Mouse (Mus musculus) midbrain, embryonic 16.5 days (tissue): ENCODE data around the gene Tnnc2. TPM values are rescaled to one million over a fixed set of nuclear protein-coding genes. Genes with fewer than 3 reads are reported as not detected.

Experiments
- ATAC-seq: fragments of 200-750 bp; cut with Nextera tagmentation; 2 replicates; pipeline ENCODE4 v1.8.0; 2017; ENCODE audit warnings: moderate TSS enrichment
- H3K27ac ChIP-seq: fragments of 300-500 bp; sonication (generic); 2 replicates; pipeline ENCODE4 v1.5.1; 2014; ENCODE audit warnings: mild to moderate bottlenecking, low read length, mixed read lengths
- H3K27me3 ChIP-seq: fragments of 300-500 bp; sonication (generic); 2 replicates; pipeline ENCODE4 v1.6.1; 2014; ENCODE audit warnings: low read depth, low read length, mixed read lengths; ENCODE audit not compliant: control insufficient read depth, insufficient read depth
- H3K36me3 ChIP-seq: fragments of 300-500 bp; sonication (generic); 2 replicates; pipeline ENCODE4 v1.6.1; 2014; ENCODE audit warnings: mild to moderate bottlenecking, low read length, moderate library complexity, mixed read lengths; ENCODE audit not compliant: control insufficient read depth, insufficient read depth
- H3K4me1 ChIP-seq: fragments of 300-500 bp; sonication (generic); 2 replicates; pipeline ENCODE4 v1.6.1; 2014; ENCODE audit warnings: mild to moderate bottlenecking, low read length, mixed read lengths; ENCODE audit not compliant: control insufficient read depth, insufficient read depth
- H3K4me2 ChIP-seq: fragments of 300-500 bp; sonication (generic); 2 replicates; pipeline ENCODE4 v1.6.1; 2014; ENCODE audit warnings: mild to moderate bottlenecking, low read length, mixed read lengths
- H3K4me3 ChIP-seq: fragments of 300-500 bp; sonication (generic); 2 replicates; pipeline ENCODE4 v1.5.1; 2014; ENCODE audit warnings: low read depth, mild to moderate bottlenecking, low read length, moderate library complexity, mixed read lengths
- H3K9ac ChIP-seq: fragments of 300-500 bp; sonication (generic); 2 replicates; pipeline ENCODE4 v1.6.1; 2014; ENCODE audit warnings: low read depth, low read length, mixed read lengths
- H3K9me3 ChIP-seq: fragments of 300-500 bp; sonication (generic); replicated peaks from 2 replicates; pipeline ENCODE4 v1.6.1; 2014; ENCODE audit warnings: mild to moderate bottlenecking, low read length, mixed read lengths; ENCODE audit not compliant: control insufficient read depth, poor library complexity, severe bottlenecking
- WGBS: fragments of 180-500 bp; shearing (Covaris S2); extraction: QIAGEN DNeasy Blood & Tissue Kit; methylation state at CpG from one replicate; pipeline ENCODE4 v1.1.7; 2014; 5-methylcytosine and 5-hydroxymethylcytosine counted together
- polyA plus RNA-seq: library from polyadenylated mRNA; unstranded; fragments of >200 nt; fragmentation: Nextera tagmentation; extraction: Ambion mirVana; gene quantifications from 2 replicates; pipeline ENCODE4 v1.2.1, GENCODE M21; 2015

The Tnnc2 gene
- polyA plus RNA-seq, 1 experiment from 2014 or later = 0.43 TPM

DNA sequence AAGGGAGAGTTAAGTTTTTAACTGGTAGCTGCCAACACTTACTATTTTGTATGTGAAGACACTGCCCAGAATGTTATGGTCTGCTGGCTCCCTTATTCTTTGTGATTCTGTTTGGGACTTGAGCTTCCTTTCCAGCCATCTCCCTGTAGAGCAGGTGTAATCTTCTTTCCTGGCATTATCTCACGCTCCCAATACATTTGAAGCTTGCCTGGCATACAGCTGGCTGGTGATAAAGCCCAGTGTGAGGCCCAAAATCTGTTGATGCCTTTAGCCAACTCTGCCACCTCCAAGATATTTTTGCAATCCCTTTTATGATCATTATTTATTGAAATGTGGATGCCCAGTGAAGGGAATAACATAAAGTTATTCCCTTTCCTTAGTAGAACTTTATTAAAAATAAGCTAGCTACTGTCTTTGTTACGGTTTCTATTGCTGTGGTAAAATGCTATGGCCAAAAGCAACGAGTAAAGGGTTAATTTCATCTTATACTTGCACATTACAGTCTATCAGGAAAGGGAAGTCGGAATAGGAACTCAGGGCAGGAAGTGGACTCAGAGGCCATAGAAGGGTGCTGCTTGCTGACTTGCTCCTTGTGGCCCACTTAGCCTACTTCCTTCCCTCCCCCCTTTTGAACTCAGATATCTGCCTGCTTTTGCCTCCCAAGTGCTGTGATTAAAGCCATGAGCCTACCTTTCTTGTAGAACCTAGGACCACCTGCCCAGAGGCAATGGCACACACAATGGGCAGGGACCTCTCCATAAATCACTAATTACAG, 19.5 kb downstream of the Tnnc2 start:
- Histone ChIP-seq H3K36me3 (peaks cover 42% of the 10 kb centered on the region), H3K9me3 (no peaks in the 10 kb centered on the region), H3K4me3 (no peak overlapping the region), H3K4me1 (no peaks in the 10 kb centered on the region), H3K27me3 (no peaks in the 10 kb centered on the region), H3K9ac (no peak overlapping the region), H3K27ac (no peak overlapping the region), H3K4me2 (no peak overlapping the region)
- no peak for ATAC-seq
- 82% methylated on average over 4 of the region's 4 CpGs for WGBS

DNA sequence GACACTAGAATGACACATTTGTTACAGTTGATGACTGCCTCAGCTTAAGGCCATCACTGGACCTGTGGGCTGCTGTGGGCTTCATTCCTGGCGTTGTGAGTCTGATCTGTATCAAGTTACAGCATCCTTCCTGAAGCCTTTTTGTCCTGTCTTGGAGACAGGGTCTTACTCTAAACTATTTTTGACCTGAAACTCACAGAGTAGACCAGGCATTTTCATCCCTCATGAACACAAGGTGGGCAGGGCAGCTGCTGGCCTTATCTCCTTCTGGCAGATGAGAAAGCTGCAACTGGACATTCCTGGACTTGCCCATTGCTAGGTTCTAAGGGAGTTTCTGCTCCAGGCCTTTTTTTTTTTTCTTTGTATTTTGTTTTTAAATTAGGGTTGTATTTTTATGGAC, 21.1 kb downstream of the Tnnc2 start:
- Histone ChIP-seq H3K36me3 (peaks cover 43% of the 10 kb centered on the region), H3K4me1 (no peaks in the 10 kb centered on the region), H3K4me2 (no peak overlapping the region), H3K4me3 (no peak overlapping the region), H3K27ac (no peak overlapping the region), H3K9ac (no peak overlapping the region), H3K9me3 (no peaks in the 10 kb centered on the region), H3K27me3 (no peaks in the 10 kb centered on the region)
- ATAC-seq = no peak
- WGBS = 89% methylated on average over 1 of the region's 1 CpGs

DNA sequence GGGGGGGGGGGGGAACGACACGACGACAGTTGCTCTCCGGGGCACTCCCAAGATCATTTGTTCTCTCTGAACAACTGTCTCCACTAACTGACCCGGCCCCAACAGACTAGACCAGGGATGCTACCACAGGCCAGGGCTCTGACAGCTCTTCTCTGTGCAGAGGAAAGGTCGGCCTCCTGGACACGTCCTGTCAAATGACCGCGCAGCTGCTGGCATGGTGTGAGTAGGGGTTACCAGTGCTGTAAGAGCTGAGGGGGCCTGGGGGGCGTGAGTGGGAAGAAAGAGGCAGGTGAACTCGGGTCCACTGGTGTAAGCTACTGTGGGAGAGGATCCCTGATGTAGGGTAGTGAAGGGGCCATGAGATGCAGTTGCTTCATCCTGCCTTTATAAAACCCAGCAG, 21.9 kb downstream of the Tnnc2 start:
- Histone ChIP-seq H3K36me3 (peaks cover 43% of the 10 kb centered on the region), H3K27ac (no peak overlapping the region), H3K4me1 (no peaks in the 10 kb centered on the region), H3K4me3 (no peak overlapping the region), H3K9ac (no peak overlapping the region), H3K27me3 (no peaks in the 10 kb centered on the region), H3K9me3 (no peaks in the 10 kb centered on the region), H3K4me2 (no peak overlapping the region)
- no peak for ATAC-seq
- WGBS = 93% methylated on average over 11 of the region's 11 CpGs

DNA sequence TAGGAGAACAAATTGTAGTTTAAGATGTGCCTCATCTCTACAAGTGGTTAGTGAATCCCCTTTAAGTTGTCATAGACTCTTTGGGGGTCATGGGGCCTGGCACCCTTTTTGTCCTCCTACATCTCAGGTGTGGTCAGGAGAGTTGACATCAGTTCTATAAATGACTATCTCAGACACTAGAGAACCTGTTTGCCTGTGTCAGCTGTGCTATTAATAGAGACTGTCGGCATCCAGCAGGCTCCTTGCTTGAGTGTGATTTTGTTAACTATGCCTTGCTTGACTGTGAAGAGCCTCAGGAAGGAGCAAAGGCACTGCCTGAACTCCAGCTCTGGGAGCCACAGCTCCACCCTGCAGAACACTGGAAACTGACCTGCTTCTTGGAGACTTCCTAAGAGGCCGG, 25.0 kb downstream of the Tnnc2 start:
- Histone ChIP-seq H3K4me3 (no peak overlapping the region), H3K9me3 (no peaks in the 10 kb centered on the region), H3K9ac (no peak overlapping the region), H3K27ac (no peak overlapping the region), H3K4me2 (no peak overlapping the region), H3K4me1 (no peaks in the 10 kb centered on the region), H3K36me3 (peaks cover 36% of the 10 kb centered on the region), H3K27me3 (no peaks in the 10 kb centered on the region)
- ATAC-seq = no peak
- 92% methylated on average over 2 of the region's 2 CpGs for WGBS

DNA sequence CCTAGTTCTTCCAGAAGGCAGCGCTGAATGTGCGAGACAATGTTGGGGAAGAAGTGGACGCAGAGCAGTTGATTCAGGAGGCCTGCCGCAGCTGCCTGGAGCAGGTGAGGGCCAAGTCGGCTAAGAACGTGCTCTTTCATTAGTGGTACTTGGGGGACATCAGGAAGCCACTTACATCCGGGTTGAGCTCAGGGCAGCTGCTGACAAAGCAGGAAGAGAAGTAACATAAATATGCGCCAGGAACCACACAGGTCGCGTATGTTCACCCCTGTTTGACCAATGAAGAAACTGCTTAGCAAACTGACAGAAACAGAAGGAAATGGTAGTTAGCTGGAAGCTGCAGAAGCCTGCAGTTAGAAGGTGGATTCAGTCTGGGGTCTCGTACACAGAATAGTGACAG, 25.7 kb downstream of the Tnnc2 start:
- ATAC-seq = no peak
- Histone ChIP-seq H3K27me3 (no peaks in the 10 kb centered on the region), H3K36me3 (peaks cover 34% of the 10 kb centered on the region), H3K4me1 (no peaks in the 10 kb centered on the region), H3K9me3 (no peaks in the 10 kb centered on the region), H3K27ac (no peak overlapping the region), H3K9ac (no peak overlapping the region), H3K4me2 (no peak overlapping the region), H3K4me3 (no peak overlapping the region)
- WGBS = 91% methylated on average over 11 of the region's 11 CpGs

DNA sequence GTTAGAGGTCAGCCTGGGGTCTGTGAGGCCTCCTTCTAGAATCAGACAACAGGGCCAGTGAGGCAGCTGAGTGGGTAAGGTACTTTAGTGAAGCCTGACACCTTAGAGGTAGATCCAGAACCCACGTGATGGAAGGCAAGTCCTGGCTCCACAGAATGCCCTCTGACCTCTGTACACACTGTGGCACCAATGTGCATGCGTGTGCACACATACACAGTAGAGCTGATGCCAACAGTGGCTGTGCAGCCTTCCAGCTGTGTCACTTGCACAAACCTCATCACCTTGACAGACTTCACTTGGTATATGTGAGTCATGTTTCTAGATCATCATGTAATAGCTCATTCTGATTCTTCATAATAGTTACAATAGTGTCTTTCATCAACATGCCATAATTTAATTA, 27.3 kb downstream of the Tnnc2 start:
- Histone ChIP-seq H3K4me3 (no peak overlapping the region), H3K27me3 (no peaks in the 10 kb centered on the region), H3K4me1 (peaks cover 8% of the 10 kb centered on the region), H3K36me3 (peaks cover 29% of the 10 kb centered on the region), H3K9me3 (no peaks in the 10 kb centered on the region), H3K9ac (no peak overlapping the region), H3K4me2 (no peak overlapping the region), H3K27ac (no peak overlapping the region)
- no peak for ATAC-seq
- WGBS = 96% methylated on average over 2 of the region's 2 CpGs

DNA sequence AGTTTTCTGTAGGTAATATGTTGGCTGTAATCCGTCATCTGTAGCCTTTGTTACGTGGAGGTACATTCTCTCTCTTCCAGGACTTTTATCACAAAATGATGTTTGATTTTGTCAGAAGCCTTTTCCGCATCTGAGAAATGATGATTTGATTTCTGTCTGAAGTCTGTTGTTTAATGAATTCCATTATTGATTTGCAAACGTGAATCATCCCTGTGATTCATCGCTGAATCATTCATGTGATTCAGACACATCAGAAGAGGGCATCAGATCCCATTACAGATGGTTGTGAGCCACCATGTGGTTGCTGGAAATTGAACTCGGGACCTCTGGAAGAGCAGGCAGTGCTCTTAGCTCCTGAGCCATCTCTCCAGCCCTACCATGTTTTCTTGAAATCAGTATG, 30.8 kb downstream of the Tnnc2 start:
- ATAC-seq = no peak
- Histone ChIP-seq H3K36me3 (peaks cover 9% of the 10 kb centered on the region), H3K9me3 (no peaks in the 10 kb centered on the region), H3K9ac (no peak overlapping the region), H3K27ac (no peak overlapping the region), H3K4me2 (no peak overlapping the region), H3K4me1 (peaks cover 26% of the 10 kb centered on the region), H3K4me3 (no peak overlapping the region), H3K27me3 (no peaks in the 10 kb centered on the region)
- 87% methylated on average over 6 of the region's 6 CpGs for WGBS

DNA sequence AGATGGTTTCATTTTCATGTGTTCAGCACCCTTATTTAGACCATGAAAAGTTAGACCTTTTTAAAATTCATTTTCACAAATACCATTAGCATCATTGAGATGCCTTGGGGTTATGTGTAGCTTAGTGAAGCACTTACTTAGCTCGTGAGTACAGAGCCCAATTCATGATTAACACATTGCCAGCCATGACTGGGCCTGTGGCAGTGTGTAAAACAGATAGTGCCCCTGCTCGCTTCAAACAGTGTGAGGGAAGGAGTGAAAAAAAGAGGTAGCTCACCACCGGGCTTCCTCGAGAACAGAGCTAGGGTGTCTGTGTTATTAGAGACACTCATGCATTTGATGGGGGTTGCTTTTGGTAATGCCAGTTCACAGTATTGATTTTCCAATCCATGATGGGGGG, 31.6 kb downstream of the Tnnc2 start:
- Histone ChIP-seq H3K36me3 (peaks cover 9% of the 10 kb centered on the region; the same call in 1 of the 2 replicates), H3K27me3 (no peaks in the 10 kb centered on the region), H3K9ac (no peak overlapping the region), H3K27ac (no peak overlapping the region), H3K4me2 (no peak overlapping the region), H3K9me3 (no peaks in the 10 kb centered on the region), H3K4me3 (no peak overlapping the region), H3K4me1 (peaks cover 26% of the 10 kb centered on the region)
- WGBS = 81% methylated on average over 4 of the region's 4 CpGs
- ATAC-seq = no peak

DNA sequence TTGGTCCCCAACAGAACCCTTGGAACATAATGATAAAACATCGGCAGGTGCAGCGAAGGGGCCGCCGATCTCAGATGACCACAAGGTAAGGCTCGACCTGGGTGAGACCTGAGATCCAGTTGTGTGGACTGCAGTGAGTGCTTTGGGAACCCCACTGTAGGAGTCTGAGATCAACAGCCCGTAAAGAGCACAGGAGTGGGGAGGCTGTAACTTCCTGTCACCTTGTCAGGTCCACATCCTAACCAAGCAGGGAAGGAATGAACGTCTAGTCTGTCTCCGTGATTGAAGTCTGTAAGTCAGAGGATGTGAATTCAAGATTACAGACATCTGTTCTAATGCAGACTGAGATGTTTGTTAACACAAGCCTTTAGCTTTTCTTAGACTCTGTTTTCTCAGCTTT, 33.1 kb downstream of the Tnnc2 start:
- H3K36me3 ChIP-seq = peaks cover 6% of the 10 kb centered on the region; the same call in 1 of the 2 replicates
- peaks cover 26% of the 10 kb centered on the region for H3K4me1 ChIP-seq
- no peak for ATAC-seq
- H3K27ac ChIP-seq = no peak overlapping the region
- H3K4me3 ChIP-seq = peak overlapping the region; percentile 90
- H3K9ac ChIP-seq = peak overlapping the region; percentile 93
- H3K4me2 ChIP-seq = peak overlapping the region; percentile 74
- H3K9me3 ChIP-seq = no peaks in the 10 kb centered on the region
- 61% methylated on average over 8 of the region's 8 CpGs for WGBS
- no peaks in the 10 kb centered on the region for H3K27me3 ChIP-seq
